Mouse (Mus musculus): ENCODE results near the gene Psd4. TPM values are rescaled to one million over a fixed set of nuclear protein-coding genes. Genes with fewer than 3 reads are reported as not detected.

Gene Psd4
- total RNA-seq, 2 experiments from 2014 or later, result 0.64 to 1.3 TPM

GRCm38 (mm10) chr2:24397115-24397514 is 29.7 kb downstream of the Psd4 start:
- no peak overlapping the region for H3K27ac ChIP-seq
- peak; percentile 17; the same call in 1 of the 2 replicates for TF ChIP-seq CTCF (conservative IDR thresholded peaks at IDR 0.05)

GRCm38 (mm10) chr2:24400711-24401110 is 33.3 kb downstream of the Psd4 start:
- DNase-seq (ENCODE audit: low spot score in 2 of 2), result no peak
- no peak overlapping the region for H3K27ac ChIP-seq
- H3K4me3 ChIP-seq, result no peak overlapping the region
- no peak for TF ChIP-seq CTCF (conservative IDR thresholded peaks at IDR 0.05)

More at GRCm38 (mm10) chr2:24397115-24397514, 29.7 kb downstream of the Psd4 start:
- no peak overlapping the region for H3K4me3 ChIP-seq
- no peak for DNase-seq (ENCODE audit: low spot score in 2 of 2)

GRCm38 (mm10) chr2:24405345-24406012 is 38.1 kb downstream of the Psd4 start:
- peak; percentile 20 to 61 for DNase-seq (ENCODE audit: low spot score in 2 of 2)
- no peak overlapping the region for H3K27ac ChIP-seq
- peak; percentile 88 for TF ChIP-seq CTCF (conservative IDR thresholded peaks at IDR 0.05)

GRCm38 (mm10) chr2:24407701-24408485 is 40.5 kb downstream of the Psd4 start:
- DNase-seq (ENCODE audit: low spot score in 2 of 2), result no peak
- Histone ChIP-seq H3K27ac (no peak overlapping the region), H3K4me3 (no peak overlapping the region)
- TF ChIP-seq CTCF (conservative IDR thresholded peaks at IDR 0.05), result no peak

More at GRCm38 (mm10) chr2:24405345-24406012, 38.1 kb downstream of the Psd4 start:
- peak overlapping the region; percentile 30 for H3K4me3 ChIP-seq

GRCm38 (mm10) chr2:24409166-24409565 is 41.8 kb downstream of the Psd4 start:
- Histone ChIP-seq H3K4me3 (no peak overlapping the region), H3K27ac (no peak overlapping the region)
- DNase-seq (ENCODE audit: low spot score in 2 of 2), result peak; percentile 40 to 67
- TF ChIP-seq CTCF (conservative IDR thresholded peaks at IDR 0.05), result peak; percentile 98

- H3K4me3 ChIP-seq, result no peak overlapping the region
- H3K27ac ChIP-seq, result no peak overlapping the region
- no peak for DNase-seq (ENCODE audit: low spot score in 2 of 2)
- no peak for TF ChIP-seq CTCF (conservative IDR thresholded peaks at IDR 0.05)
Observed at GRCm38 (mm10) chr2:24413172-24413571, 45.8 kb downstream of the Psd4 start.

GRCm38 (mm10) chr2:24413677-24414076 is 46.3 kb downstream of the Psd4 start:
- no peak for DNase-seq (ENCODE audit: low spot score in 2 of 2)
- TF ChIP-seq CTCF (conservative IDR thresholded peaks at IDR 0.05), result no peak
- Histone ChIP-seq H3K27ac (no peak overlapping the region), H3K4me3 (no peak overlapping the region)

- TF ChIP-seq CTCF (conservative IDR thresholded peaks at IDR 0.05), result no peak
- no peak overlapping the region for H3K4me3 ChIP-seq
- H3K27ac ChIP-seq, result no peak overlapping the region
- DNase-seq (ENCODE audit: low spot score in 2 of 2), result no peak
Observed at GRCm38 (mm10) chr2:24416668-24417067, 49.3 kb downstream of the Psd4 start.

GRCm38 (mm10) chr2:24417106-24417505 is 49.7 kb downstream of the Psd4 start:
- H3K4me3 ChIP-seq, result no peak overlapping the region
- no peak for TF ChIP-seq CTCF (conservative IDR thresholded peaks at IDR 0.05)
- H3K27ac ChIP-seq, result no peak overlapping the region
- DNase-seq (ENCODE audit: low spot score in 2 of 2), result no peak

- TF ChIP-seq CTCF (conservative IDR thresholded peaks at IDR 0.05), result no peak
- Histone ChIP-seq H3K4me3 (no peak overlapping the region), H3K27ac (no peak overlapping the region)
- no peak for DNase-seq (ENCODE audit: low spot score in 2 of 2)
Observed at GRCm38 (mm10) chr2:24417564-24417963, 50.2 kb downstream of the Psd4 start.

GRCm38 (mm10) chr2:24421211-24421863 is 54.0 kb downstream of the Psd4 start:
- DNase-seq (ENCODE audit: low spot score in 2 of 2), result no peak
- no peak overlapping the region for H3K27ac ChIP-seq
- no peak for TF ChIP-seq CTCF (conservative IDR thresholded peaks at IDR 0.05)
- H3K4me3 ChIP-seq, result no peak overlapping the region

GRCm38 (mm10) chr2:24422815-24423214 is 55.4 kb downstream of the Psd4 start:
- no peak overlapping the region for H3K27ac ChIP-seq
- no peak for TF ChIP-seq CTCF (conservative IDR thresholded peaks at IDR 0.05)
- DNase-seq (ENCODE audit: low spot score in 2 of 2), result no peak
- H3K4me3 ChIP-seq, result no peak overlapping the region

- TF ChIP-seq CTCF (conservative IDR thresholded peaks at IDR 0.05), result no peak
- no peak for DNase-seq (ENCODE audit: low spot score in 2 of 2)
- Histone ChIP-seq H3K4me3 (no peak overlapping the region), H3K27ac (no peak overlapping the region)
Observed at GRCm38 (mm10) chr2:24425630-24426029, 58.2 kb downstream of the Psd4 start.
